11 mouse cellular contexts compared by ENCODE assay signal in genomic region chr2:128140183-128140582, GRCm38 (mm10). TPM values are rescaled to one million over a fixed set of nuclear protein-coding genes. Genes with fewer than 3 reads are reported as not detected.
DNase-seq lines count a peak whose midpoint lies in the region; ATAC-seq and TF ChIP-seq lines count a peak whose summit lies in the region.
"Had no signal": no experiment of that assay in that cellular context is flagged by ENCODE, and none has a peak within 500 bp of the region (broad histone marks: within the 10 kb centered on the region; RNA-seq: fewer than 3 reads in every experiment).

No protein-coding gene starts in this region.

- no peak overlapping the region for H3K4me3 ChIP-seq in heart, embryonic 13.5 days
- H3K4me3 ChIP-seq in liver, embryonic 14.5 days (ENCODE audit: insufficient read depth in 1 of 2, low read depth in 2 of 2, low read length in 2 of 2), result no peak overlapping the region
- H3K4me3 ChIP-seq in liver, embryonic 12.5 days, result no peak overlapping the region
- no peak overlapping the region for H3K4me3 ChIP-seq in hindbrain, embryonic 15.5 days
- no peak overlapping the region for H3K4me3 ChIP-seq in stomach, embryonic 15.5 days (replicated peaks)
- H3K4me3 ChIP-seq: embryonic facial prominence, embryonic 13.5 days; liver, embryonic 13.5 days had no signal

- no peak overlapping the region for H3K4me2 ChIP-seq in heart, embryonic 13.5 days
- no peak overlapping the region for H3K4me2 ChIP-seq in liver, embryonic 14.5 days (ENCODE audit: low read depth)
- H3K4me2 ChIP-seq in liver, embryonic 12.5 days, result no peak overlapping the region
- H3K4me2 ChIP-seq in hindbrain, embryonic 15.5 days, result peak overlapping the region; percentile 36
- H3K4me2 ChIP-seq in stomach, embryonic 15.5 days, result no peak overlapping the region
- H3K4me2 ChIP-seq: embryonic facial prominence, embryonic 13.5 days; liver, embryonic 13.5 days had no signal

- H3K27me3 ChIP-seq in heart, embryonic 13.5 days (replicated peaks), result no peaks in the 10 kb centered on the region
- H3K27me3 ChIP-seq in liver, embryonic 14.5 days (ENCODE audit: control insufficient read depth, insufficient read depth, low read length), result no peaks in the 10 kb centered on the region
- H3K27me3 ChIP-seq in liver, embryonic 12.5 days (replicated peaks), result no peaks in the 10 kb centered on the region
- H3K27me3 ChIP-seq in hindbrain, embryonic 15.5 days, result no peaks in the 10 kb centered on the region
- H3K27me3 ChIP-seq in stomach, embryonic 15.5 days (replicated peaks), result no peaks in the 10 kb centered on the region
- H3K27me3 ChIP-seq: embryonic facial prominence, embryonic 13.5 days; liver, embryonic 13.5 days had no signal

- TF ChIP-seq CTCF in liver, embryonic 14.5 days (IDR thresholded peaks at IDR 0.05; ENCODE audit: low read depth), result 0 out of 2 replicates have a peak, but pooled peaks have one; percentile 11

- peak overlapping the region; percentile 48 for H3K27ac ChIP-seq in heart, embryonic 13.5 days (replicated peaks)
- no peak overlapping the region for H3K27ac ChIP-seq in liver, embryonic 14.5 days
- no peak overlapping the region for H3K27ac ChIP-seq in liver, embryonic 12.5 days
- H3K27ac ChIP-seq in hindbrain, embryonic 15.5 days (replicated peaks), result peak overlapping the region; percentile 58
- H3K27ac ChIP-seq in stomach, embryonic 15.5 days, result 0 out of 2 replicates have a peak overlapping the region, but pooled peaks have one; percentile 5
- H3K27ac ChIP-seq: embryonic facial prominence, embryonic 13.5 days; liver, embryonic 13.5 days; macrophage had no signal

- no peaks in the 10 kb centered on the region for H3K9me3 ChIP-seq in heart, embryonic 13.5 days
- no peaks in the 10 kb centered on the region for H3K9me3 ChIP-seq in liver, embryonic 14.5 days (ENCODE audit: control insufficient read depth, low read length)
- no peaks in the 10 kb centered on the region for H3K9me3 ChIP-seq in liver, embryonic 12.5 days (replicated peaks)
- H3K9me3 ChIP-seq in hindbrain, embryonic 15.5 days, result no peaks in the 10 kb centered on the region
- H3K9me3 ChIP-seq in stomach, embryonic 15.5 days, result no peaks in the 10 kb centered on the region
- H3K9me3 ChIP-seq: embryonic facial prominence, embryonic 13.5 days; liver, embryonic 13.5 days had no signal

- 74% methylated on average over 3 of the region's 3 CpGs for WGBS in heart, embryonic 13.5 days
- 71% methylated on average over 3 of the region's 3 CpGs for WGBS in liver, embryonic 14.5 days (ENCODE audit: insufficient replicate concordance)
- 77% methylated on average over 3 of the region's 3 CpGs for WGBS in liver, embryonic 12.5 days (ENCODE audit: insufficient replicate concordance)
- 77% methylated on average over 3 of the region's 3 CpGs for WGBS in hindbrain, embryonic 15.5 days
- 80% methylated on average over 3 of the region's 3 CpGs for WGBS in stomach, embryonic 15.5 days

- no peak overlapping the region for H3K9ac ChIP-seq in heart, embryonic 13.5 days
- no peak overlapping the region for H3K9ac ChIP-seq in liver, embryonic 14.5 days (replicated peaks)
- no peak overlapping the region for H3K9ac ChIP-seq in liver, embryonic 12.5 days
- H3K9ac ChIP-seq in hindbrain, embryonic 15.5 days, result peak overlapping the region; percentile 16; the same call in 1 of the 2 replicates
- H3K9ac ChIP-seq in stomach, embryonic 15.5 days, result no peak overlapping the region
- H3K9ac ChIP-seq: embryonic facial prominence, embryonic 13.5 days; liver, embryonic 13.5 days had no signal

- no peak for ATAC-seq in heart, embryonic 13.5 days (ENCODE audit: extremely low read depth, insufficient number of reproducible peaks, low FRiP score, low TSS enrichment)
- ATAC-seq in liver, embryonic 14.5 days (ENCODE audit: insufficient read depth), result no peak
- ATAC-seq in liver, embryonic 12.5 days, result no peak
- ATAC-seq in hindbrain, embryonic 15.5 days (ENCODE audit: low FRiP score, low read depth), result 0 out of 2 replicates have a peak, but pooled peaks have one; percentile 25
- ATAC-seq in stomach, embryonic 15.5 days (ENCODE audit: insufficient read depth, low FRiP score, low read depth), result no peak

- TF ChIP-seq EP300 in liver, embryonic 14.5 days (IDR thresholded peaks at IDR 0.05; ENCODE audit: low read depth), result no peak

- peaks cover 57% of the 10 kb centered on the region for H3K4me1 ChIP-seq in heart, embryonic 13.5 days
- H3K4me1 ChIP-seq in liver, embryonic 14.5 days (replicated peaks; ENCODE audit: control insufficient read depth in 2 of 2, insufficient read depth in 2 of 2, low read length in 1 of 2), result peaks cover 8 to 24% of the 10 kb centered on the region in 2 experiments
- peaks cover 62% of the 10 kb centered on the region for H3K4me1 ChIP-seq in liver, embryonic 12.5 days
- H3K4me1 ChIP-seq in hindbrain, embryonic 15.5 days (replicated peaks), result peaks cover 23% of the 10 kb centered on the region
- H3K4me1 ChIP-seq in stomach, embryonic 15.5 days, result no peaks in the 10 kb centered on the region

- peaks cover 40% of the 10 kb centered on the region for H3K36me3 ChIP-seq in heart, embryonic 13.5 days
- H3K36me3 ChIP-seq in liver, embryonic 14.5 days (replicated peaks; ENCODE audit: control insufficient read depth, insufficient read depth, low read depth), result peaks cover 1% of the 10 kb centered on the region; the same call in 1 of the 2 replicates
- peaks cover 40% of the 10 kb centered on the region for H3K36me3 ChIP-seq in liver, embryonic 12.5 days
- no peaks in the 10 kb centered on the region for H3K36me3 ChIP-seq in hindbrain, embryonic 15.5 days
- H3K36me3 ChIP-seq in stomach, embryonic 15.5 days, result peaks cover under 1% of the 10 kb centered on the region

- DNase-seq in heart, adult 9 months (ENCODE audit: low spot score in 2 of 2), result no peak
- DNase-seq in liver, embryonic 14.5 days (ENCODE audit: low read depth in 3 of 3, low spot score in 3 of 3), result no peak
- DNase-seq in lung, adult 18-20 months, result no peak
- DNase-seq: liver, embryonic 13.5 days; thymus, postnatal 36 days had no signal

RNA-seq across cellular contexts. Expression of gene Bcl2l11, which starts 14.3 kb away (rescaled TPM):
- polyA plus RNA-seq in heart, embryonic 13.5 days (2015; fragmentation: Nextera tagmentation; extraction: Ambion mirVana), result 13.5 and 15.4 TPM in 2 replicates
- polyA plus RNA-seq in liver, embryonic 14.5 days (2012; rRNA removed), result 4.5 and 5.0 TPM in 2 replicates
- polyA plus RNA-seq in liver, embryonic 14.5 days (2014; fragmentation: Nextera tagmentation; extraction: Ambion mirVana), result 3.3 and 4.0 TPM in 2 replicates
- polyA plus RNA-seq in liver, embryonic 12.5 days (2016; fragmentation: Nextera tagmentation; extraction: Ambion mirVana), result 9.4 and 9.7 TPM in 2 replicates
- polyA plus RNA-seq in hindbrain, embryonic 15.5 days (2015; fragmentation: Nextera tagmentation; extraction: Ambion mirVana), result 12.7 and 13.4 TPM in 2 replicates
- polyA plus RNA-seq in stomach, embryonic 15.5 days (2015; fragmentation: Nextera tagmentation; extraction: Ambion mirVana), result 17.4 and 19.9 TPM in 2 replicates

Comparison
In these comparisons a context has a peak if more than half of its experiments do, and no peak if none do; other contexts are left out.
1. H3K27ac ChIP-seq: peak in heart, embryonic 13.5 days (single experiment), hindbrain, embryonic 15.5 days (single experiment) and stomach, embryonic 15.5 days (single experiment); none in liver, embryonic 14.5 days (single experiment) and liver, embryonic 12.5 days (single experiment).